Mouse (Mus musculus) heart, postnatal 10 days (tissue): ENCODE measurements at regions not wholly inside any gene's neighbourhood (a gene's known extent, or its start where the extent isn't known, plus 50 kb on each side); places are given as distances from the start of the nearest gene placed in this dataset.

ENCODE experiments used
- DNase-seq, 2 experiments: peaks; one replicate each; pipeline ENCODE4 v3.0.0; 2021
- intact Hi-C: fragments of 180-260 bp; cut with DNase I; formaldehyde crosslinking; loops from one replicate; pipeline ENCODE4 v1.15.1; 2025

- DNase-seq = no peak
- intact Hi-C loops = no loop called here
These were observed 426.8 kb upstream of the 2610001J05Rik start for GRCm38 (mm10) chr6:14298167-14298566.

GRCm38 (mm10) chr6:14297428-14297827 is 426.1 kb upstream of the 2610001J05Rik start:
- DNase-seq = no peak
- intact Hi-C loops = no loop called here

GRCm38 (mm10) chr6:14290843-14291242 is 419.5 kb upstream of the 2610001J05Rik start:
- intact Hi-C loops = no loop called here
- no peak for DNase-seq

GRCm38 (mm10) chr6:14281476-14281875 is 410.2 kb upstream of the 2610001J05Rik start:
- DNase-seq = no peak
- intact Hi-C loops = no loop called here

- DNase-seq = no peak
- intact Hi-C loops = no loop called here
These were observed 390.6 kb upstream of the 2610001J05Rik start for GRCm38 (mm10) chr6:14261941-14262340.

- no peak for DNase-seq
- intact Hi-C loops = no loop called here
These were observed 369.0 kb upstream of the 2610001J05Rik start for GRCm38 (mm10) chr6:14240331-14240730.

- intact Hi-C loops = no loop called here
- no peak for DNase-seq
These were observed 367.8 kb upstream of the 2610001J05Rik start for GRCm38 (mm10) chr6:14239151-14239550.

GRCm38 (mm10) chr6:14230823-14231222 is 359.5 kb upstream of the 2610001J05Rik start:
- DNase-seq = no peak
- intact Hi-C loops = no loop called here

GRCm38 (mm10) chr6:14207509-14207908 is 336.2 kb upstream of the 2610001J05Rik start:
- DNase-seq = peak; percentile 9 to 59

GRCm38 (mm10) chr6:14197107-14197506 is 325.8 kb upstream of the 2610001J05Rik start:
- DNase-seq = peak in 1 of 2 experiments; percentile 23
- intact Hi-C loops = no loop called here

More at GRCm38 (mm10) chr6:14207509-14207908, 336.2 kb upstream of the 2610001J05Rik start:
- intact Hi-C loops = loop anchor here (1.0 to 10.0 kb wide), 4 partner anchors 297 to 795 kb away; no protein-coding TSS in a partner anchor

- no peak for DNase-seq
- intact Hi-C loops = no loop called here
These were observed 324.0 kb upstream of the 2610001J05Rik start for GRCm38 (mm10) chr6:14195351-14195750.

GRCm38 (mm10) chr6:14191387-14192023 is 320.2 kb upstream of the 2610001J05Rik start:
- intact Hi-C loops = no loop called here
- no peak for DNase-seq

GRCm38 (mm10) chr6:14185921-14186420 is 314.7 kb upstream of the 2610001J05Rik start:
- intact Hi-C loops = no loop called here
- no peak for DNase-seq

GRCm38 (mm10) chr6:14147370-14147769 is 276.1 kb upstream of the 2610001J05Rik start:
- intact Hi-C loops = no loop called here
- no peak for DNase-seq

- intact Hi-C loops = no loop called here
- no peak for DNase-seq
These were observed 275.1 kb upstream of the 2610001J05Rik start for GRCm38 (mm10) chr6:14146394-14146793.

GRCm38 (mm10) chr6:14142107-14142751 is 270.9 kb upstream of the 2610001J05Rik start:
- DNase-seq = no peak
- intact Hi-C loops = no loop called here

GRCm38 (mm10) chr6:14130392-14131144 is 259.2 kb upstream of the 2610001J05Rik start:
- DNase-seq = no peak
- intact Hi-C loops = loop anchor here (1.0 kb wide), 1 partner anchor 31 kb away; no protein-coding TSS in a partner anchor

- intact Hi-C loops = no loop called here
- DNase-seq = no peak
These were observed 258.1 kb upstream of the 2610001J05Rik start for GRCm38 (mm10) chr6:14129394-14129793.

GRCm38 (mm10) chr6:14122311-14122710 is 251.0 kb upstream of the 2610001J05Rik start:
- intact Hi-C loops = no loop called here
- no peak for DNase-seq

- no peak for DNase-seq
- intact Hi-C loops = no loop called here
These were observed 250.2 kb upstream of the 2610001J05Rik start for GRCm38 (mm10) chr6:14121479-14121878.

GRCm38 (mm10) chr6:14094907-14095306 is 223.6 kb upstream of the 2610001J05Rik start:
- DNase-seq = no peak
- intact Hi-C loops = no loop called here
